Mouse (Mus musculus): ENCODE measurements at regions not wholly inside any gene's neighbourhood (a gene's known extent, or its start where the extent isn't known, plus 50 kb on each side); places are given as distances from the start of the nearest gene placed in this dataset.
A peak's percentile ranks its signal among the peaks of the same experiment; 100 is the strongest.
"Not testable (repeated sequence)": the region's sequence is repeated elsewhere in the genome, so short reads cannot be mapped to it uniquely, and the experiment has no call there.

DNA sequence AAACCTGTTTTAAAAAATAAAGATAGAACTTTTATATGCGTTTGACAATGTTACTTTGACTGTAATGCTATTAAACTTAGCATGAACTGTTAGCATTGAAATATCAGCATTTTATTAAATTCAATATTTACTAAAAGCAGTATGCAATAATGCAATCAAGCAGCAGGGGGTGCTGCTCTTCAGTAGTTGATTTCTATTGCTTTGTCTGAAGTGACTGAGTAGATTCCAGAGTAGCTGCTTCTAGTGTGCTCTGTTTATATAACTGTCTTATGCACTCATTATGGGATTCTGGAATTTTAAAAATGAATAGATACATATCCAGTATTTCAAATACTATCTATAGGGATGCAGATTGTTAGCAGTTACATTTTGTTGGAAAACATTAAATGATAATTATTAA is 146.2 kb downstream of the Gm28710 start:
- peak; percentile 10 to 27 for DNase-seq (ENCODE audit: low spot score in 2 of 2)

DNA sequence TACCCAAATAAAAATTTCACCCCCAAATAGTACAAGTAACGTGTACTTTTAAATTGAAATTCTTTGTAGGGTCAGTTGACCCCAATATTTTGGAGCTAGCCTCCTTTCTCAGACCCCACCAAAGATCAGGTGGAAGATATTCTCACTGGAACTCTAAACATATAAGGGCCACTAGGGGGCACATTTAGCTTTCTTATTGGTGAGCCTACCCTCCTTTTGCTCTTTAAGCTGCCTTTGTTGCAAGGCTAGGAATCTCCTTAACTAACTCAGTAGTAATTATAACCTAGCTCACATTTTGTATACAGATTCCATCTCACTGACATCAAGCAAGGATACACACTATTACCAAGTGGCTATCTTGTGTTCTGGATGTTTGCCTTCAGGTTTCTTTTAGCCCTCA is 155.8 kb downstream of the Gm28710 start:
- no peak for DNase-seq (ENCODE audit: low spot score in 2 of 2)

DNA sequence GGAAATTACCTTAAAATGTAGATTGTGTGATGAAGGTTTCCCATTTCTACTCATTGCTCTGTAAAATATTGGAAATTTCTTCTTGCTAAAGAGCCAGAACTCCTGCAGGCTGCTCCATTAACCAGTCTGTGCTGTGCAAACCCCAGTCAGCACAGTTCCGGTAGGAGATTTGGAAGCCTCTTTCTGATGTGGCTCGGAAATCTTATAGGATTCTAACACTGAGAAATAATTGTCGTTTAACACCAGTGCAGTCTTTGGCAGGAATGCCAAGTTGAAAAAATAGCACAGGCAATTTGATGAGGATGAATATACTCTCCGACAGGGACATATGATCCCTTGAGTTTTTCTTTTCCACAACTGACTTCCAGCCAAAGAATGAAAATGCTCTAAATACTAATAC is 176.1 kb downstream of the Gm28710 start:
- no peak for DNase-seq (ENCODE audit: low spot score in 2 of 2)

DNA sequence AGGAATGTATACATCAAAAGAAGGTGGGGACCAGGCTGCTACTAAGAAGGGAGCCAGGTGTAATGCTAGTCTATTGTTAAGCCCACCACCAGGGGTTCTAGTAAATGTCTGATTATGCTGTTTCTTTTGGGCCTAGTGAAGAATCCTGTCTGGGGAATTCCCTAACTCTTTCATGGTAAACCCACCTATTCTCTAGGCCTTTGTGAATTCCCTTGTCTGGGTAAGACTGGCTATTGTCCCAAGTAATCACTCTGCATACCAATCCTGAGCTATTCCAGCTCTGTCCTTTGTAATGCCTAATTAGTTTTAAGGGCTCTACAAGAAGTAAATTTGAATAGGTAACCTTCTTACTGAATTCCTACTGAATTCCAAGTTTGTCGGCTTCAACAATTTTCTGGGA is 177.2 kb downstream of the Gm28710 start:
- DNase-seq (ENCODE audit: low spot score in 2 of 2): not testable (repeated sequence)

DNA sequence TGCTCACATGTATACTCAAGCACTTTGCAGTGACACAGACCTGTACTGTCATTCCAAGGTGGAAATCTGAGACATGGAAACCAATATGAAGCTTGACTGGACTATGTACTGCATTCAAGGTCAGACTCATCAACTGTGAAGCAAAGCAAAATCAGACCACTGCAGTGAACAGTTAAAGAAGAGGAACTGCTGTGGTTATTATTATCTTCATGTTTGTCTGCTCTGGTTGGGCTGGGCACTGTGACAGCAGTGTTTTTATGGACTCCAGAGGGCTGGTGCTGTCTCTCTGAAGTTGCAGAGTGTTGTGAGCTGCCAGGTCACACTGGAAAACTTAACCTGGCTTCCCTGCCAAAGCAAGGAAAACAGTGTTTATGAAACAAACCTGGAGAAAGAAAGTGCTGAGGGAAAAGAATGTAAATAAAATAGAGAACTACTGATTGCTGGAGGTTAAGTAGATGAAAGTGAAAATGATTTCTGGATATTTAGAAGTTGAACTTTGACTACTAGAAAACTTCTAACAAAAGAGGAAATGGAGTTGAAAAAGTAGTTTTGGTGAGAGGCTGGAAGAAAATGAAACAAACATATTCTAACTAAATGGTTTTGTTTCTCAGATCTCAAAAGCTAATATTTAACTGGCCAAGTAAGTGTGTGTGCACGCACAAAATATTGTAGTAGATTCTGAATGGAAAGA is 181.7 kb downstream of the Gm28710 start:
- no peak for DNase-seq (ENCODE audit: low spot score in 2 of 2)

DNA sequence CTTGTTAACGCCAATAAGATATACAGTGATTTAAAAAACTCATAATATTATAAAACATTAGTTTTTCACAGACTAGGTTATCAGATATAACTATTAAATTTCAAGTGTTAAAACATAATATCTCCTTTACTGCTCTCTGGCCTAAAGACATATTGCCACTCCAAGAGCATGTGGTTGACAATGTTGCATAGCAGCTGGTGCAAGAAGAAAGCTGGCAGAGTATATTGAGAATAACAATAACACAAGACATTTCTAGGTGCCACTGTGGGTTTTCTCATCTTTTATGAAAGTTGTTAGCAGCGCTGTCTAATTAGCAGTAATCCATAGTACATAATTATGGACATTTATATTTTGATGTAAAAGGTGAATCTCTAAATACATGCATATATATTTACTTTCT is 184.4 kb downstream of the Gm28710 start:
- DNase-seq (ENCODE audit: low spot score in 2 of 2): no peak

DNA sequence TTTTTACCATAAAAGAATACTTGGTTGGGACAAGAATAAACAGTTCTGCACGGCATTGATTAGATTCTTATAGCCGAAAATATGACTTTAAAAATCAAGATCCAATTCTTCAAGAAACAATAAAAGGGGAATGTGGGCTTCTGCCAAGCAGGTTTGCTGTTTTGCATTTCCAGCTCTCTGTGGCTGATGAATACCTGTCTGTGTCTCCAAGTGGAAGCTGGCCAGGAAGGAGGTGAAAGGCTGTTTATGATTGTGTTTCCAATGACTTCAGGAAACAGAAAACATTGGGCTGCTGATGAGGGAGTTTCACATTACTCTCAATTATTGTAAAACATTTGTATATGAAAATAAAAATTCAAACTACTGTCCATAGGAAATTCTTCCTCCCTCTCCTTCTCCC is 193.3 kb downstream of the Gm28710 start:
- DNase-seq (ENCODE audit: low spot score in 2 of 2): no peak

DNA sequence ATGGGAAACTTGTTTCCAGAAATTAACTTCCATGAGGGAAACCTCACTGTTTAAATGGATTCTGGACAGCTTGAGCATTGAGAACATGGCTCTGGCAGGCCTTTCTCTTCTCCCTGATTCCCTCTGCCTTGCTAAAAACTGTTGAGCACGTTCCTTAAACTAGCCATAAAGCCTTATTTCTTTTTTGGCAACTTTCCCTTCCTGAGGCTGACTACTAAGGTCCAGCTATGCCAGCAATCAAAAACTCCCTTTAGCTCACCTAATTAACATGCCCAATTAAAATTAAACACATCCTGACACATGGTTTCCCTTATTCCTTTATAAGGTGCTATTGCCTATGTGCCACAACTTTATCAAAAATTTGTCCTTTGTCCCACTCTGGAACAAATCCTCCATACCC is 199.9 kb downstream of the Gm28710 start:
- DNase-seq (ENCODE audit: low spot score in 2 of 2): no peak

DNA sequence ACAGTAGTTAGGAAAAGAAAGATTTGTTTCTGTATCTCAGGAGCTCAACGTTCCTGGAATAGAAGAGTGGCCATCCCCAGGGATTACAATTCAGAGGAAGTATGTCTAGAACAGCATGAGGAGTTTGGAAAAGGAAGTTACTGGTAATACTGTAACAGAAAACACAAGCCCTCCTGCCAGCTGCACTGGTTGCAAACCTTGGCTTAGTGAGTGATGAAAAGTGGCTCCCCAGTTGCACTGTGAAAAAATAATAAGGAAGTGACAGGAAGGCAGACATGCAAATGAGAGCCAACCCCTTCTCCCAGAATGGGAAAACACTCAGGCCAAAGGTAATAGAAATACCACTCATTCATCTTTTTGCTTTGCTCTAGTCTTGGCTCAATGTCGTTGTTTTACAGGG is 207.6 kb downstream of the Gm28710 start:
- no peak for DNase-seq (ENCODE audit: low spot score in 2 of 2)

DNA sequence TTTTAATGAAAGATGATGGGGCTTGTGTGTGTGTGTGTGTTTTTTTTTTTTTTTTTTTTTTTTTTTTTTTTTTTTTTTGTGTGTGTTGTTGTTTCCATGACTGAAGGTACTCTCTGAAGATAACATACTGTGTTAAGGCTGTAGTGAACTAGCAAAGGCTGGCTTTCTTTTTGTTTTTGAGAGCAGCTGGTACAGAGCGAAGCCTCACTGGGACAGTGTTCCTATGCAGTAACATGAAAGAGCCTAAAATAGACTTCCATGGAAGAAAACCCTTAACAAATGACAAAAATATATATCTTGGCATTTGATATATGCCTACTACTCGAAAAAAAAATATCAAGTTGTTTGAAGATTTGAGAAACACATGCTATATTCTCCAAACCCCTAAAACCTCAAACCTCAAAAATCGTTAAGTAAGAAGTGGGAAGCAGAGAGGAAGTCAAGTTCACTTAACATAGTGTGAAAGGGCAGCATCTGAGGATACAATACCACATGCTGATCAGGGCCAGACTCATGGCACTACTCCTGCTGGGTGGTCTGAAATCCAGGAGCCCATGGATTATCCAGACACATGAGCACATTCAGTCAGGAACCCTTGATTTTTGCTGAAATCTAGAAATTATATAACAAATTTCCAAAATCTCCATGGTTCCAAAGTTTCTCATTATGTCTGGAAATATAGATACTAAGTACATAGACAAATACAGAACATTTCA is 215.4 kb downstream of the Gm28710 start:
- no peak for DNase-seq (ENCODE audit: low spot score in 2 of 2)

DNA sequence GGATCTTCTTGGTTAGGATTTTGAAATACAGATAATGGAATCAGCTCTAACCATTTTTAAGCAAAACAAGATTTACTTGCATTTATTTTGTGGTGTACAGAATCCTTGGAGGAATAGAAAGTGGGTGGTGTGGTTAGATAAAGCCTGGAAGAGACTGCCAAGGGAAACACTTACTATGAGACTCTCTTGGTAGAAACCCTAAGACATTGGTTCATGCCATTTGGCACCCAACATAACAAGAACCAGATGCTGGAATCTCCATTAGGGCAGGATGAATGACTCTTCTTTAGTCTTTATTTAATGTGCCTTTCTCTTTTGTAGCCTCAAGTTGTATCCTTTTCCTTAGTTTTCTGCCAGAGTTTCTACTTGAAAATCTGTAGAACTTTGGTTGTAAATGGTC is 230.0 kb downstream of the Gm28710 start:
- DNase-seq (ENCODE audit: low spot score in 2 of 2): no peak

DNA sequence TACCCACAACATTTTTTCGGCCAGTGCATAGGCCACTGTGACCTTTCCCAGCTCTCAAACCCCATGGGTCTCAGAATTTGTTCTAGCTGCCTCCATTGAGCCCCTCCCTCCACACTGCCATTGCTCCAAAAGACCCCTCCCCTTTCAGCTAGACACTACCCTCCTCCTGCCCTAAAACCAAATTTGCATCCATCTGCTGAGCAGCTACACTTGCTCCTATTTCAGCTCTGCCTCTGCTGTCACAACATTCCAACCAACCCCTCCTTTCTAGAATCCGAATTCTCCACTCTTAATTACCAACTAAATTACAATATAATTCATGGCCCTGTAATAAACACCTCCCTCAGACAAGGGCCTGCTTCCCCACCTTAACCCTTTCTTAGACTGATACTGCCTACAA is 262.3 kb downstream of the Gm28710 start:
- DNase-seq (ENCODE audit: low spot score in 2 of 2): no peak

DNA sequence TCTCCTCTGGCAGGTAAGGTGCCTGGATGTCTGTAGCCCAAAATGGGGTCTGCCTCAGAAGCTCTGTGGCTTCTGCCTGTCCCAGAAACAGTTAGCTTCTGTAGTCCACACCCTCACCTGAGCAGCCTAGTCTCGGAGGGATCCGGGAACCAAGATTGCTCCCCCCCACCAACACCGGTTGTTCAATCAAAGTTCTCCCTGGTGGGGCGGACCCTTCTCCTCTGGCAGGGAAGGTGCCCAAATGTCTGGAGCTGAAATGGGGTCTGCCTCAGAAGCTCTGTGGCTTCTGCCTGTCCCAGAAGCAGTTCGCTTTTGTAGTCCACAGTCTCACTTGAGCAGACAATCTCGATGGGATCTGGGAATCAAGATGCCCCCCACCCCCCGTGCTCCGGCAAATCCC is 273.0 kb downstream of the Gm28710 start:
- DNase-seq (ENCODE audit: low spot score in 2 of 2): no peak

DNA sequence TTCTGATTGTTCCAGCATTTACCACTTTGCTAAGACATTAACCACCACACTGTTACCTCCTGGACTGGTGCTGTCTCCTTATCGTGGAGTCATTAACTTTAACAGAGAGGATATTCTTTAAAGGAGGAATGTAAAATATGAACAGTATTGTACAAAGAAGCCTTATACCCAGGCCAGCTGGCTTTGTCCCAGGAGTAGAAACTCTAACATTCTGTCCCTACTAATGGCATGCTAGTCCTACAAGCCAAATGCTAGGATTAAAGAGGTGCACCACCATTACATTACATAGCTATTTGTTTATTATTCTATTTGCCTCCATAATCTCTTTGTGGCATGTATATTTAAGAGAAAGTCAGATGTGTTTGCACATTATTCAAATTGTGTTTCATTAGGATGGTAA is 288.8 kb downstream of the Gm28710 start:
- no peak for DNase-seq (ENCODE audit: low spot score in 2 of 2)

DNA sequence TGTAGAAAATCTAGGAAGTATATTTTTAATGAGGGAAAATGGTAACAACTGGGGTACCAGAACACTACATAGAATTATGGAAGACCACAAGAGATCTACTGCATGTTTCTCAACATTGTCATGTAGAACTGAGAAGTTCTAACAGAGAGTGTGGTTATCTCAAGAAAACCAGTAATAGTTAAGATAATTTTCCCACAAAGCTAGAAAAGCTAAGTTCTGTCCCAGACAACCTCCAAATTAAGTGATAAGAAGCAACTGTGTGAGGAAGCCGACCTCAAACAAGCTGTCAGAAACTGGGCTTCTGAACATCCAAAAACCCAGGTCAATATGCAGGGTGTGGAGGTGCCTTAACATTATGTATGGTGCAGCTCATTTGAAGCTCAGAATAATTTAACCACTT is 261.4 kb upstream of the Speer4f2 start:
- no peak for DNase-seq (ENCODE audit: low spot score in 2 of 2)

DNA sequence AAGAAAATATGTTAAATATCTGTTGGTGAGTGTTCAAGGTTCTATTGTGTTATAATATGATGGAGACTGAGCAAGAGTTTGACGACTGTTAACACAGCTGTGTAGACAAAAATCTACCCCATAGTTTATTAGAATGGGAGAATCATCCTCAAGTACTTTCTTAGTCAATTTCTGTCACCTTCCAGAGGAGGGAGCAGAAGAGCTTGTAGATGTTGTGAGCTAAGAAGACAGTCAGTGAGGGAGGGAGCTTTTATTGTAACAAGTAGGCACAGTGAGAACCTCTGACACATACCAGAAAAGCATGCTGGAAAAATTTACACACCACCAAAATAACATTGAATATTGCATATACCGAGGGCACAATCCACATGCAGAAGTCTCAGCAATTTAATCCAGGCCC is 261.0 kb upstream of the Speer4f2 start:
- DNase-seq (ENCODE audit: low spot score in 2 of 2): no peak

DNA sequence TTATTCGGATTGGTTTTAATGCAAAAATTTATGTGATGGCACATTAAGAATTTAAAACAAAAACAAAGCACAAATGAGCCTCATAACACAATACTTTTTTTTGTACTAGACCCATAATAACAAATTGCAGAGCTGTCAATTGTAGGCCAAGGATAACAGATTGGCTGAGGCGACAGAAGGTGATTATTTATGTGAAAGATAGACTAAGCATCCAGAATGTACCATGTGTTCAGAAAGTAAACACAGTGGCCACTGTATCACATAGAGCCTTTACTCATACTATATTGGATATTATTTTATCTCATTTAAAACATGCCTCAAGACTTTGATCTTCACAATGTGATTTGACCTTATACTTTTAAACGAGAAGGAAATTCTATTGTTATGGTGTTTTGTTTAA is 257.9 kb upstream of the Speer4f2 start:
- no peak for DNase-seq (ENCODE audit: low spot score in 2 of 2)

DNA sequence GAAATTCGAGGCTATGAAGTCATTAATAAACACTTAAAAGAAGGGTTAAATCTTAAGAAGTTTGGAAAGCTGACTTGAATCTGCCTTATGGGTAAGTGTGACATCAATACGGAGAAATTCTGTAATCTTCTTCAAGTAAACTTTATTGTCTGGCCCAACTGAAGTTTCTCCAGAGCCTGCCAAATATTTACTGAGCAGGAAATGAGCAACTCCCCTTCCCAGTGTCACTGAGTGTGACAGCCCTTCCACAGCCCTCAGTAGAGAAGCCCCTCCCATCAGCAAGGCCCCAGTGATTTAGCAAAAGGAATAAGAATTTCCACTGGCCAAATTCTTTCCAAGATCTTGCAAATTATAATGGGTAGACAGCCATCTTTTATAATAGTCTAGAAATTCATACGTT is 256.9 kb upstream of the Speer4f2 start:
- DNase-seq (ENCODE audit: low spot score in 2 of 2): no peak

DNA sequence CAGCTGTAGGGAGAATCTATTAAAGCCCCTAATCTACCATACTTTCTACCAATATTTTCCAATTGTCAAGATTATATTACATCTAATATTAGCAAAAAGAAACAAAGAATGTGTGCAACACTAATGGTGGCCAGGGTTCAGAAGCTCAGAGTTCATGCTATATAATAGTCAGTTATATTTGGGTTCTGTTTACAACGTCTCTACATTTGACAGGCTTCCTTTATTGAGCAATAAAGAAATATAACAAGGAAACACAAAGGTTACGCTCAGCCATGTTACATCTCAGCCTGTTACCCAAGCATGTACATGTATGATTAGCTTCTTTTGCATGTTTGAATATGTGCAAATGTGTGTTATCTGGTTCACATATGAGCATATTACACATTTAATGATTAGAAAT is 247.7 kb upstream of the Speer4f2 start:
- DNase-seq (ENCODE audit: low spot score in 2 of 2): no peak

DNA sequence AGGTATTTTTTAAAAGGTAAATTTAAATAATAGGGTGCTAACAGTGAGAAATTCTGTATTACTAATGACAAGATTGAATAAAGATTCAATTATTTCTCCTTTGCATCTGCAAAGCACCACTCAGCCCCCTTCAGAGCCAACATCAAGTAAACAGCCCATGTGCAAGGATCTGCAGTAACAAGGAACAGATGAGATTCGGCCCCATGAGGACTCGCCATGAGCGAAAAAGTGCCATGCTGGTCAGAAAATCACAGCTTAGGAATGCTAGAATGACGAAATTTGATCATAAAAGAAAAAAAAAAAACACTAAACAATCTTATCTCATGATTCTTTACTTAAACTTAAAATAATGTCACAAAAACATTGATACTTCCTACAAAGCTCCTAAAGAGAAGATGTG is 245.5 kb upstream of the Speer4f2 start:
- DNase-seq (ENCODE audit: low spot score in 2 of 2): no peak

DNA sequence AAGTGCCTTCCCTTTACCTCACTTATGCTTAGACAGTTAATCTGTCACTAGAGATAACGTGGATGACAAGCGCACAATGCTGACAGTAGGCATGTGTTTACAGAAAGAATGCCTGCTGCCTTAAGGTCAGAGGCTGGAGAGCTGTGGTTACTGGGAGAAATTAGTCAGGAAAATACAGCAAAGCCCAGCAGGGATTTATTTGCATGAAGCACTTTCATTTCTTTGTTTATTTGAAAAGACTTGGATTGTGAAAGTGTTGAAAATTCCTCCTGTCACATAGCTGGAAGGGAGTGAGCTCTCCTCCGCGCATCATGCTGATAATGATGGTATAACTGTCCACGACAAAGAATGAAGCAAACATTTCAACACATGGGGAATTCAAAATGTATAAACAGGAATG is 237.5 kb upstream of the Speer4f2 start:
- no peak for DNase-seq (ENCODE audit: low spot score in 2 of 2)

DNA sequence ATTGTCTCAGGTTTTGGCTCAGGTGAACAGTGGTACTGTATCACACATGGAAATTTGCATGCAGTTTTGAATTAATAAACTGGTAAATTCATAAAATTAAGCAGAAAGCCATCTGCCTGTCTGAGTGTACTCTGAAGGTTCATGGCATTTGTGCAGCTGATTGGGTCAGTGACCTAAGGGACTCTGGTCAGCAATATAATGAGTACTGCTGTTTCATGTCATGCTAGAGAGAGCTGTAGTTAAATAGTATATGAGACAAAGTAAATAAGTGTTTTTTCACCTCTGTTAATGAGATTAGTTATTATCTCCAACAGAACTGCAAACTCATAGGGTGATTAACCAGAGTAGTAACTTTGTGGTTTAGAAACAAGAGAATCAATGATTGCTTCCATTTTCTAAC is 231.4 kb upstream of the Speer4f2 start:
- DNase-seq (ENCODE audit: low spot score in 2 of 2): no peak

DNA sequence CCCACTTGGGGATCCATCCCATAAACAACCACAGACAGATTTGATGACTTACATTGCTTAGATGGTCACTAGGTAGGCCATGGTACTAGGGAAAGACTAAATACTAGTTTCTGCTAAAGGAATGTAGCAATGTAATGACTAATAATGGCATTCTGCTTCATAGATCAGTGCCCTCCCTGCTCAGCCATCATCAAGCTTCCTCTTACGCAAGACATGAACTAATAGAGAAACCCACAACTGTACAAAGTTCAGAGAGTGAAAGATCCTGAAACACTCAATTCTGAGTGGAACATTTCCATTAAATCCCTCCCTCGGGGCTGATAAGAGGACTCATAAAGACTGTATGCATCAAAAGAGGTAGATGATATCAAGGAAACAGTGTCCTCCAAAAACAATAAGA is 198.4 kb upstream of the Speer4f2 start:
- DNase-seq (ENCODE audit: low spot score in 2 of 2): no peak
